Mouse (Mus musculus) MEL (cell line): ENCODE data around the gene Hsd3b7.

Source experiments
- BHLHE40 ChIP-seq: IDR thresholded peaks from 2 replicates; pipeline ENCODE4 v1.6.1; 2012; ENCODE audit warnings: low read depth, mild to moderate bottlenecking, inconsistent platforms, low read length, improper control_type of control experiment, borderline replicate concordance
- CTCF ChIP-seq, 3 experiments: IDR thresholded peaks in 2 of 3; conservative IDR thresholded peaks in 1 of 3; 2 replicates each; pipeline ENCODE4 v1.5.1; 2011 to 2012; ENCODE audit warnings: low read length in 3 of 3, low read depth in 2 of 3, mild to moderate bottlenecking in 2 of 3, improper control_type of control experiment in 1 of 3, inconsistent platforms in 1 of 3, mixed read lengths in 1 of 3, moderate library complexity in 1 of 3; ENCODE audit not compliant: control insufficient read depth in 1 of 3, insufficient read depth in 1 of 3, poor library complexity in 1 of 3, severe bottlenecking in 1 of 3
- EP300 ChIP-seq, 2 experiments: IDR thresholded peaks; 2 replicates each; pipeline ENCODE4 v1.6.1; 2011; ENCODE audit warnings: improper control_type of control experiment in 2 of 2, low read length in 2 of 2, low read depth in 1 of 2, mild to moderate bottlenecking in 1 of 2
- ETS1 ChIP-seq: IDR thresholded peaks from 2 replicates; pipeline ENCODE4 v1.6.1; 2012; ENCODE audit warnings: low read depth, mild to moderate bottlenecking, inconsistent platforms, low read length, improper control_type of control experiment, moderate library complexity
- GABPA ChIP-seq: IDR thresholded peaks from 2 replicates; pipeline ENCODE4 v1.6.1; 2012; ENCODE audit warnings: low read depth, mild to moderate bottlenecking, inconsistent platforms, low read length, improper control_type of control experiment, moderate library complexity
- HCFC1 ChIP-seq: IDR thresholded peaks from 2 replicates; pipeline ENCODE4 v1.6.1; 2012; ENCODE audit warnings: low read depth, mild to moderate bottlenecking, inconsistent platforms, low read length, improper control_type of control experiment, moderate library complexity
- MAFK ChIP-seq: IDR thresholded peaks from 2 replicates; pipeline ENCODE4 v1.6.1; 2011; ENCODE audit warnings: low read depth, mild to moderate bottlenecking, low read length, improper control_type of control experiment, borderline replicate concordance
- NRF1 ChIP-seq: IDR thresholded peaks from 2 replicates; pipeline ENCODE4 v1.6.1; 2014; ENCODE audit warnings: low read depth, mild to moderate bottlenecking, inconsistent platforms, low read length, improper control_type of control experiment, moderate library complexity; ENCODE audit not compliant: poor library complexity, insufficient read depth, severe bottlenecking
- POLR2AphosphoS2 ChIP-seq: IDR thresholded peaks from 2 replicates; pipeline ENCODE4 v1.6.1; 2011; ENCODE audit warnings: low read length, improper control_type of control experiment
- USF2 ChIP-seq, 2 experiments: IDR thresholded peaks; 2 replicates each; pipeline ENCODE4 v1.6.1; 2011 to 2012; ENCODE audit warnings: improper control_type of control experiment in 2 of 2, low read length in 2 of 2, borderline replicate concordance in 1 of 2, inconsistent platforms in 1 of 2, low read depth in 1 of 2, mild to moderate bottlenecking in 1 of 2; ENCODE audit not compliant: insufficient read depth in 1 of 2

GRCm38 (mm10) chr7:127753158-127753557 is 47.2 kb upstream of the Hsd3b7 start:
- TF ChIP-seq CTCF (IDR thresholded peaks at IDR 0.05 in 2 of 3, conservative IDR thresholded peaks at IDR 0.05 in 1 of 3; ENCODE audit: control insufficient read depth in 1 of 3, insufficient read depth in 1 of 3, low read depth in 2 of 3, low read length in 3 of 3, poor library complexity in 1 of 3, severe bottlenecking in 1 of 3), result no peak
- TF ChIP-seq EP300 (IDR thresholded peaks at IDR 0.05; ENCODE audit: low read depth in 1 of 2, low read length in 2 of 2), result no peak
- TF ChIP-seq BHLHE40, result no peak
- TF ChIP-seq POLR2AphosphoS2, result no peak
- TF ChIP-seq USF2 (IDR thresholded peaks at IDR 0.05; ENCODE audit: borderline replicate concordance in 1 of 2, insufficient read depth in 1 of 2, low read depth in 1 of 2, low read length in 2 of 2), result no peak
- TF ChIP-seq HCFC1, result no peak
- TF ChIP-seq MAFK, result no peak
- TF ChIP-seq ETS1, result no peak
- no peak for TF ChIP-seq NRF1
- no peak for TF ChIP-seq GABPA
